Mouse (Mus musculus) ES-Bruce4 (cell line): ENCODE data around the gene Pbld1. TPM values are rescaled to one million over a fixed set of nuclear protein-coding genes. Genes with fewer than 3 reads are reported as not detected.

Source experiments
- H3K27ac ChIP-seq: 2 replicates; pipeline ENCODE4 v1.5.1; 2012; ENCODE audit warnings: low read length, inconsistent platforms; ENCODE audit not compliant: insufficient read depth
- H3K27me3 ChIP-seq: 2 replicates; pipeline ENCODE4 v1.6.1; 2012; ENCODE audit warnings: mild to moderate bottlenecking, low read length, inconsistent platforms; ENCODE audit not compliant: control insufficient read depth, poor library complexity, insufficient read depth, severe bottlenecking
- H3K36me3 ChIP-seq: 2 replicates; pipeline ENCODE4 v1.6.1; 2012; ENCODE audit warnings: inconsistent platforms, mild to moderate bottlenecking, low read length, moderate library complexity; ENCODE audit not compliant: control insufficient read depth, poor library complexity, insufficient read depth, severe bottlenecking
- H3K4me1 ChIP-seq: one replicate; pipeline ENCODE4 v1.8.1; 2011; ENCODE audit warnings: low read length; ENCODE audit not compliant: control insufficient read depth, insufficient read depth
- H3K4me3 ChIP-seq: 2 replicates; pipeline ENCODE4 v1.5.1; 2011; ENCODE audit warnings: low read depth, mild to moderate bottlenecking, low read length
- H3K9ac ChIP-seq: 2 replicates; pipeline ENCODE4 v1.6.1; 2012; ENCODE audit warnings: low read depth, mild to moderate bottlenecking, inconsistent platforms; ENCODE audit not compliant: poor library complexity, severe bottlenecking
- H3K9me3 ChIP-seq: replicated peaks from 2 replicates; pipeline ENCODE4 v1.6.1; 2012; ENCODE audit warnings: mild to moderate bottlenecking, low read length, inconsistent platforms; ENCODE audit not compliant: control insufficient read depth, poor library complexity, insufficient read depth, severe bottlenecking
- CTCF ChIP-seq: IDR thresholded peaks from one replicate; pipeline ENCODE4 v1.8.1; 2011; ENCODE audit warnings: low read depth, low read length
- EP300 ChIP-seq: IDR thresholded peaks from 2 replicates; pipeline ENCODE4 v1.6.1; 2011; ENCODE audit warnings: low read depth, low read length; ENCODE audit not compliant: insufficient read depth
- POLR2A ChIP-seq: IDR thresholded peaks from one replicate; pipeline ENCODE4 v1.8.1; 2011; ENCODE audit warnings: low read length; ENCODE audit not compliant: insufficient read depth
- polyA plus RNA-seq: library from polyadenylated mRNA; stranded (reverse); fragments of >200 nt; gene quantifications from 2 replicates; pipeline ENCODE4 v1.2.4, GENCODE M21; 2011; ENCODE audit warnings: low read depth; ENCODE audit not compliant: missing spikeins, insufficient read depth, insufficient read length

The Pbld1 gene
- polyA plus RNA-seq, 1 experiment: not detected

DNA sequence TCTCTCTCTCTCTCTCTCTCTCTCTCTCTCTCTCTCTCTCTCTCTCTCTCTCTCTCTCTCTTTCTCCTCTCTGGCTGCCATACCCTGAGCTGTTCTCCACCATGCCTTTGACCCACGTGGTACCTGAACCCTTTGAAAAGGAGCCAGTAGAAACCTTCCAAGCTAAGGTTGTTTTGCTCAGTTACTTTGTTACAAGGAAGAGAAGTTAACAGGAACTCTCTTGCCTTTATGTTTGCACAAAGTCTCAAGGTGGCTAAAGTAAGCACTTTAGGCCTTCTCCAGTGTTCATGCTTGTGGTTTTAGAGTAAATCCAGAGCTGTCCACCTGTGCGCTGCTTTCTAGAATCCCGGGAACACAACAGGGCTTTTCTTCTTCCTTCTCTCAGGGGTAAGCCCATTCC, 27.7 kb upstream of the Pbld1 start:
- H3K9ac ChIP-seq: no peak overlapping the region
- no peak overlapping the region for H3K4me3 ChIP-seq
- H3K27me3 ChIP-seq: no peaks in the 10 kb centered on the region
- H3K36me3 ChIP-seq: no peaks in the 10 kb centered on the region
- H3K9me3 ChIP-seq: no peaks in the 10 kb centered on the region
- no peak for TF ChIP-seq POLR2A
- no peak for TF ChIP-seq EP300
- TF ChIP-seq CTCF: no peak
- no peak overlapping the region for H3K27ac ChIP-seq
- H3K4me1 ChIP-seq: no peaks in the 10 kb centered on the region

DNA sequence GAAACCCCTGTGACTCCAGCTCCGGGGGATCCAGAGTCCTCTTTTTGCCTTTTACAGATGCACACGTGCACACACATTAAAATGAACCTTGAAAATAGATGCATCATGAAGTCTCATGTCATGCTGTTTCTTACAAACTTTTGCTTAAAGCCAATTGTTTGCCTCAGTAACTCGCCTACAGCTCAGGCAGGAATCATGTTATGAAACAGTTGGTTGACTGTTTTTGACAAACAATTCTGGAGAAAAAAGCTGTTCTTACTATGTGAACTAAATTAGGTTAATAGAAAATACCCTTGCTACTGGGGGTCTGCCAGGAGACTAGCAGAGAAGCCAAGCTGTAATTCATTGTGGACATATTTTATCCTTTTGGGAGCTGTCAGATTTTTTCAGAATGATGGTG, 27.0 kb upstream of the Pbld1 start:
- no peak for TF ChIP-seq CTCF
- TF ChIP-seq EP300: no peak
- no peak for TF ChIP-seq POLR2A
- Histone ChIP-seq H3K4me1 (no peaks in the 10 kb centered on the region), H3K9me3 (no peaks in the 10 kb centered on the region), H3K9ac (no peak overlapping the region), H3K27ac (no peak overlapping the region), H3K36me3 (no peaks in the 10 kb centered on the region), H3K27me3 (no peaks in the 10 kb centered on the region), H3K4me3 (no peak overlapping the region)

DNA sequence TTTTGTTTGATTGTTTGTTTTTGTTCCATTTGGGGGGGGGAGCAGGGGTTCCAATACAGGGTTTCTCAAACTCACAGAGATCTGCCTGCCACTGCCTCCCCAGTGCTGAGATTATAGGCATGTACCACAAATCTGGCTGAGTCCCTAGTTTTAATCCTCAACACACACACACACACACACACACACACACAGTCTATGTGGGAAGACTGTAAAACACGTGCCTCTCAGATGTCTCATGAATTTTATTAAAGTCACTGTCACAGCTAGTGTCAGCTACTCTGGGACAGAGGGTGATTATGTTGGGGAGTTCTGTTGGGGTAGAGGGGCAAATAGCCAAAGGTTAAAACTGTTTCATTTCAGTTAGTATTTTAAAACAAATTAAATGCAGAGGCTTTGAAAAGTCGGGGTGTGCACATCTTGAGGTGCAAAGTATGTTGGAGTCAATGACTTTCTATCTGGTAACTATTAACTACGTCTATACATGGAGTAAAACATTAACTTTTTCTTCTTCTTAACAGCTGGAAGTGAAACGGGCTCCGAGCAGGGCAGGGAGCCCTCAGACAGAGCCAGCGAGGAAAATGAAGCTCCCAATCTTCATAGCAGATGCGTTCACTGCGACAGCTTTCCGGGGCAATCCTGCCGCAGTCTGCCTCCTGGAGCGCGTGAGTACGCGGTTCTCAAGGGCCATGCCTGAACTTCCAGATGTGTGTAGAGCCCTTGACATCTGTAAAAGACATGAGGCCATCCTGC, 21.2 kb upstream of the Pbld1 start:
- no peaks in the 10 kb centered on the region for H3K27me3 ChIP-seq

DNA sequence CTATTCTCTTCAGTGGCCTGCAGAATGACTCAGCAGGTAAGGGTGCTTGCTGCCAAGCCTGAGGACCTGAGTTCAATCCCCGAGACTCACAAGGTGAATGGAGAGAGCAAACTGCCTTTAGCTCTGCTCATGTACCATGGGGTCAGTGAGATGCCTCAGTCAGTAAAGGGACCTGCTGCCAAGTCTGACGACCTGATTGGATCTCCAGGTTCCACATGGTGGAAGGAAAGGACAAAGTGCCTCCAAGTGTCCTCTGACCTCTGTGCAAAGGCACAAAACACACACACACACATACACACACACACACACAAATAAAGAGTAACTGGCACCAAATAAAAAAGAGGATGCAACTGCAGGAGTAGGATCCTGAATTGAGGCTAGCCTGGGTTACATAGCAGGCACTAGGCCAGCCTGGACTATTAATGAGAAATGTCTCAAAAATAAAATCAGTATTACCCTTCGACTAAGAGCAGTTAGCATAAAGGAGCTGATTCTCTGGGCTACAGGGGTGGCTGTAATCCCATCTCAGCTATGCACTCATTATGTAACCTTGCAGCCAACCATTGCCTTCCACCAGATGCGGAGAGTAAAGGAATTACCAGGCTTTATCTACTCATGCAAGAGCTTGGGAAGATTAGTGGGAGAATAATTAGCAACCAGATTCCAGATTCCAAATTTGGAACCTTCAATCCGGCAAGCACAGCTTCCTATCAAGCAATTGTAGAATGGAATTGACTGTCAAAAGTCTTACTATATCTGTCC, 19.9 kb upstream of the Pbld1 start:
- H3K4me3 ChIP-seq: no peak overlapping the region
- no peaks in the 10 kb centered on the region for H3K9me3 ChIP-seq
- H3K27ac ChIP-seq: no peak overlapping the region
- H3K4me1 ChIP-seq: no peaks in the 10 kb centered on the region
- TF ChIP-seq POLR2A (no peak), EP300 (no peak), CTCF (no peak)
- no peak overlapping the region for H3K9ac ChIP-seq
- H3K36me3 ChIP-seq: no peaks in the 10 kb centered on the region
- H3K27me3 ChIP-seq: no peaks in the 10 kb centered on the region

More for the DNA sequence above, 21.2 kb upstream of the Pbld1 start:
- H3K9me3 ChIP-seq: no peaks in the 10 kb centered on the region
- peak overlapping the region; percentile 2; the same call in 1 of the 2 replicates for H3K4me3 ChIP-seq
- H3K36me3 ChIP-seq: no peaks in the 10 kb centered on the region
- no peaks in the 10 kb centered on the region for H3K4me1 ChIP-seq
- no peak overlapping the region for H3K27ac ChIP-seq
- H3K9ac ChIP-seq: no peak overlapping the region
- no peak for TF ChIP-seq POLR2A

DNA sequence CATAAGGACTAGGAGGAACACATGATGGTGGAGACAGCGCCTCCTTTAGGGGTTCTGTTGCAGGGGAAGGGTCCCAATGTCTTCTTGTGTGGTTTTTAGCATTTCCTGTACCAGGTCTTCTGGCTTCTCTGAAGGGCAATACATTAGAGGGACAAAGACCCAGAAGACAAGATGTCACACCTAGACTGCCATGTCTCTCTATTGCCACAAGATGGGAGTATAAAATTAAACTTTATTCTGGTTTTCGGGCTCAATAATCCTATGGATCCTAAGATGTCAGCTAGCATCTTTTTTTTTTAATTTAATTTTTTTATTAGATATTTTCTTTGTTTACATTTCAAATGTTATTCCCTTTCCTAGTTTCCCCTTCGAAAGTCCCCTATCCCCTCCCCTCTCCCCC, 16.8 kb upstream of the Pbld1 start:
- H3K4me3 ChIP-seq: no peak overlapping the region
- H3K27ac ChIP-seq: no peak overlapping the region
- H3K9me3 ChIP-seq: no peaks in the 10 kb centered on the region
- H3K4me1 ChIP-seq: no peaks in the 10 kb centered on the region
- no peaks in the 10 kb centered on the region for H3K27me3 ChIP-seq
- TF ChIP-seq EP300 (no peak), CTCF (no peak), POLR2A (no peak)
- no peaks in the 10 kb centered on the region for H3K36me3 ChIP-seq
- H3K9ac ChIP-seq: no peak overlapping the region

DNA sequence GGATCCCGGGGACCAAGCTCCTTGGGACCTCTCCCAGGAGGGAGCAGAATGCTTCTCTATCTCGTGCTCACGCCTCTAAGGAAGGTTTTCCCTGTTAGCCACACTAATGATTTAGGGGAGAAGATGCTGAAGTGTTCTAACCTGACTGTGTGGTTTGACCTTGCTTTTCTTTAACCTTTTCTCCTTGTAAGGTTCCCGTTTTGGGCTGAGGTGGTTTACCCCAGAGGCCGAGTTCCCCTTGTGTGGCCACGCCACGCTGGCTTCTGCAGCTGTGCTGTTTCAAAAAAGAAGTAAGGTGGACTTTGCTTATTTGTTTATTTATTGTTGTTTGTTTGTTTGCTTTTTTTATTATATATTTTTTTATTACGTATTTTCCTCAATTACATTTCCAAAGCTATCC, 12.2 kb upstream of the Pbld1 start:
- Histone ChIP-seq H3K4me1 (no peaks in the 10 kb centered on the region), H3K4me3 (no peak overlapping the region), H3K36me3 (no peaks in the 10 kb centered on the region), H3K27ac (no peak overlapping the region), H3K9ac (no peak overlapping the region), H3K27me3 (no peaks in the 10 kb centered on the region), H3K9me3 (no peaks in the 10 kb centered on the region)
- TF ChIP-seq EP300 (no peak), POLR2A (no peak), CTCF (no peak)
